Mouse (Mus musculus) A20 (cell line): ENCODE measurements around the gene Foxs1.

Experiments used
- DNase-seq: peaks from one replicate; pipeline ENCODE4 v3.0.0-alpha.2; 2011; ENCODE audit warnings: low read depth, low spot score

The Foxs1 gene

DNA sequence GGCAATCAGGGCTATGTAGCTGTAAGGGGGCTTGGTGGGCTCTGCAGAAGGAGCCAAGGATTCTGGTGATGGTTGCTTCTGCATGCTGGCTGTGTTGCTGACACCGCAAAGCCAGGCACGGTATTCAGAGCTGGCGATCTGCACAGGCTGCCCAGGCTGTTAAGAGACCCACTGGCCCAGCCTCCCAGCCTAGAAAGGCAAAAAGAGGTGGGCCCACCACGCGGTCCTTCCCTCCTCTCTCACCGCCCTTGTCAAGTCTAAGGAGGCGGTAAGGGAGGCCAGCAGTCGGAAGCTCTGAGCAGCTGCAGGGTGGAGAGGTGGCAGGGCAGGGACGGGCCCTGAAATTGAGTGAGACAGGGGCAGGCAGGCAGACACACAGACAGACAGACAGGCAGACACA, at the start of gene Foxs1:
Gene Foxs1, minus strand, starts transcription at position 161 of the 400 bp plus-strand sequence.
- no peak for DNase-seq

DNA sequence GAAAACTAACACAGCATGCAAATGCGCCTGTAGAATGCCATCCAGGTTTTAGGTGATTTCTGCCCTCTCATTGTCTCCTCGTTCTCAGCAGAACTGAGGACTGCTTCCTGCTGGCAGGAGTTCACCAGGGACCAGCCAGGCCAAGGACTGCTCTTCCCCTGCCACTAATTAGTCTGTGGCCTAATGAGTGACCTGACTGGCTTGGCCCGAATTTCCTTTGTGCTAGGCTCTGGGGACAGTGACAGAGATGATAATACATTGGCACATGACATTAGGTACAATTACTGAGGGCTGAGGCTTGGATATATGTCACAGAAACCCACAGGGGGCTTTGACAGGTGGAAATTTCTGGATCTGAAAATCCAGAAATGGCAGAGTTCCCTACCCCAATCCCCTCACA, 44.0 kb upstream of the Foxs1 start:
- no peak for DNase-seq

DNA sequence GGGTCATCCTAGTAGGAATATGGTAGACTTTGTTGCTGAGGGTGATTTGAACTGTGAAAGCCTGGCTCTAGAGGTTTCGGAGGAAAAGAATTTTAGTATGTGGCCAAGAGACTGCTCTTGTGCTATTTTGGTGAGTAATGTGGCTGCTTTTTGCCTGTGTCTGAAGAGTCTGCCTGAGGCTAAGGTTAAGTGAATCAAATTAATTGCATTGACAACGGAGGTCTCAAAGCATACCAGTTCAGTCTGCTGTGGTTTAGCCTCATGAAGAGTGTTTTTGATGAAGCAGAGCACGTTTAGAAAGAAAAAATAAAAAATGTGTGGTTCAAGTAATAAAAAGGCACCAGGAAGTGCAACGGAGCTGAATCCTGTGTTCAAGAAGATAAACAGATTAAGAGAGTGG, 32.5 kb upstream of the Foxs1 start:
- DNase-seq, result no peak

DNA sequence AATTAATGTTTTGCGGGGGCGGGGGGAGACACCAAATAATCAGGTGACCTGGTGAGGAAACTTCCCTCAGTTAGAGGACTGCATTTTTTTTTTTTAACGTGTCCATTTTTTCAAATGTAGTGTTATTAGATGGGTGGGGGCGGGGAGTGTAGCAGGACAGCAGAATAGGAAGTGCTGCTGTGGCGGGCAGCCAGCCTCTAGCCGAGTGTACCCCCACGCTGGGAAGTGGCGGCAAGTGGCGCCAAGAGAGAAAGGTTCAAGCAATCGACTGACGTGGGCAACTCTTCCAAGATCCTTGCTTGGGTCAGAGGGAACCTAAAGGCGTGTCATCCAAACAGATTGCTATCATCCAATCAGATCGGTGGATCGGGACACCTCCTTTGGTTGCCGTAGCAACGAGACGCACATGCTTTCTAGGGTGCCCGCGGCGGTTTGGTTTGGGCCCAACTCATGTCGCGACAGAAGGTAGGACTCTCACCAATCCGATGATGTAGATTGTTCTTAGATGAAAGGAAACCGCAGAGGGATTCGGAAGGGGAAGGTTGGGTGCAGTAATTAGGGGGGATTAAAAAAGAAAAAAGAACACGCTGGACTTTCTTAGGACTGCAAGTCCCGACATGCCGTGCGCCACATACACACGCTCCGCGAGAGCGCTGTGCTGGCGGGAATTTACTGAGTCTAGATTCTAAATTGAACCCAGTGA, 29.2 kb upstream of the Foxs1 start, which contains the start of gene Ttll9:
Gene Ttll9, plus strand, starts transcription at position 395 of the 703 bp plus-strand sequence.
- DNase-seq, result peak; percentile 77

DNA sequence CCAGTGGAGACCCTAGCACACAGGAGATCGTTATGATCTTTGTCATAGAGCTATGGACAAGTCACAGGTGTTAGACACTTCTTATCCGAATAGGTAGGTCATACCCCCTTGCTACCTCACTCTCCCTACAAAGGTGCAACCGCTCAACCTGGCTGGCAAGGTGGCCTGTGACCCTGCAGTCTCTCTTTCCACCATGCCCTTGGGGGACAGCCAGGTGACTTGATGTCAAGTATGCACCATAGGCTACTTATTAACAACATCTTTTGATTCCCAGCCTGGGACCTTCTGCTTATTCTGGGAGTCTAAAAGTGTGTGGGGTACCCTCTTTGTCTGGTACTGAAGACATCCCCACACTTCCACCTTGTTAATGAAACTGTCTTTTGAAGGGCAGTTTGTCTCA, 25.1 kb upstream of the Foxs1 start:
- no peak for DNase-seq

DNA sequence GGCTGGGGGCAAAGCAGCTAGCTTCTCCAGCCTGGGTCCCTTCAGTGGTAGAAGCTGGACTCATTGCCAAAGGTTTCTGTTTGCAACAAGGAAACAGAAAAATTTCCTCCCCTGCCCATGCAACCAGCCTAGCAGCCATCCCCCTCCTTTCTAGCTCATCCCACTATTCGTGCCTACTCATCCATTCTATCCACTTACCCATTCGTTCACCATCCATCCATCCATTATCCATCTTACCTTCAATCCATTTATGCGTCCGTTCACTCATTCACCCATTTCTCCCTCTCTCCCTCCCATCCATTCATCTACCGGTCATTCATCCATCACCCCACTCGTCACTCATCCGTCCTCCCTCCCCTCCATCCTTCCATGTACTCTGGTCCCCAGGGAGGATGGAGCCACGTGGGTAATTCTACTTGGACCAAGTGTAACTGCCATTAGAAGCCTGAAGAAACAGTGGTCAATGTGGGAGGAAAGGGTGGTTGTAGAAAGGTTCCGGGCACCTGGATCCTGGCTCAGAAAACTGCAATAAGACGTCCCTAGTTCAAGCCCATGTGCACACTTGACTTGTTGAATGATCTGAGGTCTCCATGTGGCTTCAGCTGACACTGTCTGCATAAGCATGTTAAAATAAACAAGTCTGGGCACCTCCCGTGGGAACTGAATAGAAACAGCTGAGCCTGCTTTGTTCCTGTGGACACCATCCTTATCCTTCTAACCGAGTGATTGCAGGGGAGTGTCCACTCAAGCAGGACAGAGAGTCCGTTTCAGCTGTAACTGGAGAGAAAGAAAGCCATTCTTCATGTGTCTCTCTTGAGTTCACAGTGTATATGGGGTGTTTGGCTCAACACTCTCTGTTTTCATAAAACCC, 19.1 kb upstream of the Foxs1 start:
- DNase-seq, result no peak

DNA sequence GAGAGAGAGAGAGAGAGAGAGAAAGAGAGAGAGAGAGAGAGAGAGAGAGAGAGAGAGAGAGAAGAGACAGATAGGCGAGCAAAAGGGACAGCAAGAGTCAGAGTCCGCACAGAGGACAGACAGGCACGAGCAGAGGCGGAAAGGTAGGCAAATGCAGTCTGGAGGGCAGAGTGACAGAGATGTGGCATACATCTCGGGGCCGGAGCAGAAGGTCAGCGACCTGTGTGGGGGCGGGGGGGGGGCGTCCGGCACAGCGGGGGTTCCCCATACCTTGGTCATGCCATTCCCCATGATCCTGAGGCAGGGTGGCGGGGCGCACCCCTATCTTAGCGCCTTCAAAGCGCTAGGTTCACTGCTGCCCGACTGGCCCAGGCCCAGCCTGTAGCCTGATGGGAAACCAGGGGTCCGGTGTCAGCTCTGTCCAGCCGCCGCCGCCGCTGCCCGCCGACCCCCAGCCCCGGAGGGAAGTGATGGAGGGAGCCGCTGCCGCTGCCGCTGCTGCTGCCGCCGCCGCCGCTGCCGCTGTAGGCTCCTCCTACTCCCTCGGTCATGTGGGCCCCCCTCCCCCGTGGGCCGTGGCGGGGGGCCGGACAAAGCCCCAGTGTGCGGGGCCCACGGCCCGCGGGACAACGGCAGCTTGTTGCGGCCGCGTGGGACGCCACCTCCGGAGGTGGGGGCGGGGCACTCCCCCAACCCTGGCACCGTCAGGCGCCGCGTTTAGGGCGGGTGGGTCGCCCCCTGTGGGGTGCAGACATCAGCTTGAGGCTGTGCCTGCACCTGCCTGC, 18.2 kb upstream of the Foxs1 start, which contains the start of gene Dusp15:
Gene Dusp15, minus strand, starts transcription at position 634 of the 785 bp plus-strand sequence.
- DNase-seq, result no peak

DNA sequence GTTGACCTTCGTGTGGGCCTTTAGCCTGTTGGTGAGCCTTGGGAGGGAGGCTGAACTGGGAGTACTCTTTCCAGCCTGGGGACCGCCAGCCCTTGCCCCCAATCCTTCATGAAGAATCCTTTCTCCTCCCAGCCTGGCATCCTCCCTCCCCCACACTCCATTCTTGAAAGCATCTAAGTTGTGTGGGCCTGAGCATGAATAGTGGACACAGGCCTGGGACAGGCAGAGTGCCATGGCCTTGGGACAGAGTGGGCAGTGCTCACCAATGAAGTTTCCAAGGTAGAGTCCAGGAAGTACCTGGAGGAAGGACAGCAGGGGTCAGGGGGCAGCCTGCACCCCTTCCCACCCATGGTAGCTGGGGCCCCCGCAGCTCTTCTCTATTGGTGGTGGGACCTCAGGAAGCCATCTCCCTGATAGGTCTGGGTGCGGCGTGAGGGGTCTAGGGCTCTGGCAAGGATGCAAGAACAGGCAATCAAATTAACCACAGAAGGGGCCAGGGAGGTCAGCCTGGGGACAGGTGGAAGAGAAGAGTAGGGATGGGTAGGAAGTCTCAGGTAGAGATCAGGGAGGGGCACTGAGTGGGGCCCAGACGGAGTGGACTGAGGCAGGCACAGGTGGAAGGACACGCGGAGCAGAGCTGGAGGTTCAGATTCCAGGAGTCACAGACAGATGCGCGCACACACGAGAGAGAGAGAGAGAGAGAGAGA, 17.5 kb upstream of the Foxs1 start:
- no peak for DNase-seq

DNA sequence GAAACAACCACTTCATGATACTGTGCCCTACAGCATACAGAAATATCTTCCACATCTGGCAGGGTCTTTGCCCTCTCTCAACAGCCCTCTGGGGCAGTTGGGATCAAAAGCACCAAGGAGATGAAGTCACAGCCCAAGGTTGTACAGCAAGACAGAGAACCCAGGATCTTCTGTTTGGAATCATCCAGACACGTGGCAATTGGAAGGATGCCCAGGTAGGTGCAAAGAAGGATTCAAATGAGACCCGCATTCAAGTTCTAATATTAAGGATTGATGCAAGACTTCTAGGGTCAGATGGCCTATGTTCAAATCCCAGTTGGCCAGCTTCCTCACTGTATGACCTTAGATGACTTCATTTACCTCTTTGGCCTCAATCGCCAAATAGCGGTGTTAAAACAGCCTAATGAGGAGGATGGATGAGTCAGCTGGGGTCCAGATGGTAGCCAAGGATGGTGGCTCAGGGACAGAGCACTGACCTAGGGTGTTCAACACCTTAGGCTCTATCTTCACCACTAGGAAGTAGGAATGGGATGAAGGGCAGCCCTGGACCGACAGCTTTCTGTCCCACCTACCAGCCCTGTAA, 15.5 kb upstream of the Foxs1 start:
- no peak for DNase-seq

DNA sequence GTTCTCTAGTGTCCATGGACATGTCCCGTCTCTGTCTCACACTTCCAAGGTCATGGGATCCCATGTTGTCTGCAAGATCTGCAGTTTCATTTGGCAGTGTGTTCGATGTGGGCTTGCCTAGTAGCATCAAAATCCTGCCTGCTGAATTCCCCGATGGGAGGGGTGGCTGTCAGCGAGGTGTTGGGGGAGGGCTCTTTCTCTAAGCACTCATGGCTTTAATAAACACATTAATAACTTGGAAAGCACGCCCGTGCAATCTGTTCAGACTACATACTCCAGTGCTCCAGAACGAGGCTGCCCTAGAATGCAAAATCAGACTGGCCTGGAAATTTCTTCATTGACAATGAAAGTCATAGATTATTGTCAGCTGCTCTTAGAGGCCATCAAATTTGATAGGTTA, 14.1 kb upstream of the Foxs1 start:
- DNase-seq, result no peak

DNA sequence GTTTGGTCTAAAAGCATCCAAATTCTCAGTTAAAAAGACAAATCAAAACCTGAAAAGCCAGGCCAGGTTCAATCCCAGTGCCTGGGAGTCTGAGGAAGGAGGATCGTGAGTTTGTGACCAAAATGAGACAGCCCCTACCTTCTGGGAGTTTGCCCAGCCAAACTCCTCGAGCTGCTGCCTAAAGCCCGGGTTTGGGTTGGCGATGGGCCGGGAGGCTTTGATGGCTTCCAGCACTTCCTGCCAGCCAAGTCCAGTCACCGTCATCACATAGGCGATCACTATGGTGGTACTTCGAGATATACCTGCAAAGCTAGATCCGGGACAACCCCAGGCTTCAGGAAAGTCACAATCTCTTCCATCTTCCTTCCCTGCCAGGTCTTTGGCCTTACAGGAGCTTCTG, 11.0 kb upstream of the Foxs1 start:
- DNase-seq, result no peak

DNA sequence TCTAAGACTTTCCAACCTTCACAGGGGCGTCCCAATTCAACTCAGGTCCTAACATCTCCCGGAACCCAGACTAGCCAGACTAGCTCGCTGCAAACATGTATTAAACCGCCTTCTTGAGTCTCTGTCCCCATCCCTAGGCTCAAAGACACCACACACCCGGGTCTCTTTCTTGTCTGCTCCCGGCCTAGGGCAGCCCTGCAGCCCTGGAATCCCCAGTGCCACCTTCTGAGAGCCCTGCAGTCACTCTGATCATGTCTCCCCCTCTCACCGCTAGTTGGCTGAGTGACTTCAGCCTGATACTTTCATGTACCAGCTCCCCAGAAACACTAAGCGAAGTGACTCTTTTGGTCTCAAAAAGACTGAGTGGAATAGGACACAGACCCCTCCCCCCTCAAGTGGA, 10.6 kb upstream of the Foxs1 start:
- DNase-seq, result no peak

DNA sequence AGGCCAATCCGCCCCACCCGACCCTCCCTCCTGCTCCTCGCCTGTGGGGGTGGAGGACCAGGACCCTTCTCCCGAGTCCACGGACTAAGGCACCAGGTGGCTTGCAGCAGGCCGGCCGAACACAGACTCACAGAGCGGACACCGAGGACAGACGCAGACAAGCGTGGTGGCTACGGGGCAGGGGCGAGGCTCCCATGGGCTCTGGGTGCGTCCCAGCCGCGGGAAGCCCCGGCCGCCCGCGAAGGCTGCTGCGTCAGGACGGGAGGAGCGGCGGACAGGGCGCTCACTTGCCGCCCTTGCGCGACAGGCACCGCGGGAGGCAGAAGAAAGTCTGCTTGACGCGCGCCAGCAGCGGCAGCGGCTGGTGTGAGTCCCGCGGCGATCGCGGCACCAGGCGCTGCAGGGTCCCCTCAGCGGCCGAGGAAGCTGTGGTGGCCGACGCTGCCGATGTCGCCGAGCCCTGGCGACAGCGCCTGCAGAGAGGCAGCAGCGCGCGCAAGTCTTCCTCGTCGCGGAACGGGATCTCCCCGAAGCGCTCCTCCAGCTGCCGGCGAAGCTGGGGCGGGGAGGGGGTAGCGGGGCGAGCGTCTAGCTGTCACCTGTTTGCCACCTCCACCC, 10.0 kb upstream of the Foxs1 start:
- DNase-seq, result no peak

DNA sequence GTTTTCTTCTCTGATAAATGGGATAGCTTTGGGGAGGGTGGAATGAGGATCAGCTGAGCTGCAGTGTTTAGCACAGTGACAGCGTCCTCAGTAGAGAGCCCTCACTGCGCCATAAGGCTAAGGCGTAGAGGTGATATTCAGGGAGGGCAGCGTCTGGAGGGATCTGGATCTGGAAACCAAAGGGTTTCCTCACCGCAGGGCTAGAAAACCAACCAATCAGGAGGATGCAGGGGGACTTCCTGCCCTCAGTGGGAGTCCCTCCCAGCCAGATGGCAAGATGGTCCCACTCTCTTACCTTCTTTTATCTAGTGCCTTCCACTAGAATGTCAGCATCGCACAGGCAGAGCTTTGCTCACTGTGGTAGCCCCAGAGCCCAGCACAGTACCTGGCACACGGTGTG, 8.8 kb upstream of the Foxs1 start:
- DNase-seq, result no peak

DNA sequence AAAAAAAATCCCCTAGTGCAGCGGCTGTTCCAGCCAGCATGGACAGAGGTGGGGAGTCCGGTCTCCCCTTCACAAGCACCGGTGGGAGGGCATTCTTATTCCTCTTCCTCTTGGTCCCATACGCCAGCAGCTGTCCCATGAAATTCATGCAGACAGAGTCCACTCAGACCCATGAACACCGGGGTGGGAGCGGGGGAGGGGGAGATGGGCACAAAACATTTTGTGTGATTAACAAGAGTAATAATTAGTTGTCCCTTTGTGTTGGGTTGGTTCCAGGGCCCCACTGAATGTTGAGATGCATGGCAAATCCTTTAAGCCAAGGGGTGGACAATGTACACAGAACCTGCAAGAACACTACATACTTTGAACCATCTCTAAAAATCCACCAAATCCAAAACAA, 8.1 kb upstream of the Foxs1 start:
- DNase-seq, result no peak

DNA sequence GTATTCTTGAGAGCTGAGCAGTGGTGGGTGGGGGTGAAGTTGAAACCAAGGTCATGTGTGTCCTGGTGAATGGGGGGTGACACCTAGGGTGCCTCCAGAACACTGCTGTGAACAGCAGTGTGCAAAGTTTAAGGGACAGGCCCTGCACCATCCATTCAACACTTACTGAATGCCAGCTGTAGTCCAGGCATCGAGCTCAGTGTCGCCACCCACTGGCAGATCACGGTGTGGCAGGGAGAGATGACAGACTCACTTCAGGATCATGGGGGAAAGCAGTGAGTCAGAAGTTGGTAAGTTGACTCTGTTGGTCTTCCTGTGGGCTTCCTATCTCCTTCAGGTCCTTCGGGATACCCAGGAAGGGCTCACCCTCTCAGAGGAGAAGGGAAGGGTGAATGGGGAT, 6.8 kb upstream of the Foxs1 start:
- peak; percentile 54 for DNase-seq

DNA sequence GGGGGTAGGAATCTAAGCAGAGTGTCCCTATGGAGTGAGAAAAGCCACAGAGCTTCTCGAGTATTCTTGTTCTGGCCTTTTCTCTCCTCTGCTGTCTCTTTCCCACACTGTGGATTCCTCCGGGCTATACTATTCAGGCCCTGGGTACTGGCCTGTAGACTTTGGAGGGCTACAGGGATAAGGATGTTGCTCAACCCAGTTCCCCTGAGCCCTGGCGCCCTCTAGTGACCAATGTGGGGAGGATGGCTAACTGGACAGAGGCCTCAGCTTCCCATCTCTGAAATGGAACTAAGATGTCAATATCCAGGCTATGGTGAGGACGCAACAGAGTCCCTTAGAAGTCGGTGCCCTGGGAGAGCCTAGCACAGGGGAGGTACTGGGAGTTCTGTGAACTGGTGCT, 606 bp upstream of the Foxs1 start:
- DNase-seq, result peak; percentile 61

DNA sequence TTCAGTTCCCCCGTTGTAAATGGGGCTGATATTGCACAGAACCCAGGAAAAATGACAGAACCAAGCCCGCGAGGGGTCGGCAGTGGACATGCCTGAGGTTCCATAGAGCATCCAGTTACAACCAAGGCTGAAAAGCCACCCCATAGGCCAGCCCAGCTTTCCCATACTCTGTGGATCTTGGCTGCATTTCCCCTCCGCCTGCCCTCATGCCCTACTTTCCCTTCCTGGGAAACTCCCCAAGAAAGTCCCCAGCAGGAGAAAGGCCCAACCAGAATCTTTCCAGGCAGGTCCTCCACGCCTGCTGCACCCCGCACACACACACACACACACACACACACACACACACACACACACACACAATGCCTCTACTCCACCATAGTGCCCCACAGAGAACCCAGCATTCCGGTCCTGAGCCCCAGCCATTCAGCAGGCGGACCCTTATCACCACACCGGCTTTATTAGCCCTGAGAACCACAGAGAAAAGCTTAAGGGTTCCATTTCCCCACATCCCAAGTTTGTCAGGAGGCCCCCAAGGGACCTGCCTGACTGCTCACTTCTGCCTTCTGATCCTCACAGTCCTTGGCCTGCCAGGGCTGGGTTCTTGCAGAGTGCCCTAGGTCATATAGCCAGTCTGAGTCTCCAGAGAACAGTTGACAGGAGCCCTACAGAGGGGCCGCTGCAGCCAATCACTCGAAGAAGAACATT, 1.4 kb downstream of the Foxs1 start:
- no peak for DNase-seq

DNA sequence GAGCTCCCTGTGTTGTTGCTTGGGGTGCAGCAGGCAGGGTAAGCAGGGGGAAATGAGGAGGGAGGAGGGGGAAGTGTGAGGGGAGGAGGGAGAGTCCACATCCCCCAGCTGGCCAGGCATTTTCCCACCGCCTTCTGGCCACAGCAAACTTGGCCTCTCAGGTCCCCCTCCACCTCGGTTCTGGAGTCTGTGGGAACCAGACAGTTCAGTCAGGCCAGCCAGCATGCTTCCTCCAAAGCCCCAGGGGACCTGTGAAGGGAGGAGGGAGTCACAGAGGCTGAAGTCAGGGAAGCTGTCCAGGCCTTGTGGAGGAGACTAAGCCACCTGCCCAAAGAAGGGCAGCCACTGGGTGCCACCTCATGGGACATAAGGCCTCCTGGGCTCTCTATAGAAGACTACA, 2.7 kb downstream of the Foxs1 start:
- no peak for DNase-seq

DNA sequence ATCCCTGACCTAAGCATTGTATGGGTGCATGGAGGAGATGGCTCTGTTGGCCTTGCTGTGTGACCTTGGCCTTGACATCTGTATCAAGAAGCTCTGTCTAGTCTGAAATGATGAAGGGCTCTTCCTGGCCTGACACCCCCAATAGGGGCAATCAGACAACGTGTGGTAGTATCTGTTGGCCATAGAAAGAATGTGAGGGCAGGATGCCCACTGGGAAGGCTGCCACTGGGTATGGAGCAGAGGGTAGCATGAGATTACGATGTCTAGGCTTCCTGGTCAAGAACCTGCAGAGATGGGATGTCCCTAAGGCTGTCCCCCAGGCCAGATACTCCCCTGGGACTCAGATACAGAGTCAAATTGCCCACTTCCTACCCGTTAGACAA, 4.0 kb downstream of the Foxs1 start:
- DNase-seq, result no peak
